Mouse (Mus musculus) CD4-positive helper T cell, adult 2 months (primary cell): Measurements from ENCODE around the gene Zbtb24.
A peak's percentile ranks its signal among the peaks of the same experiment; 100 is the strongest.
"Not testable (repeated sequence)": the region's sequence is repeated elsewhere in the genome, so short reads cannot be mapped to it uniquely, and the experiment has no call there.

Source experiments
- DNase-seq: peaks from one replicate; pipeline ENCODE4 v3.0.0-alpha.2; 2012; ENCODE audit warnings: low read depth, missing footprints, low spot score

Zbtb24 gene

GRCm38 (mm10) chr10:41450137-41450670, at the start of gene Zbtb24:
Gene Zbtb24 (plus strand): TSS chr10:41450383.
- peak; percentile 98 for DNase-seq

DNA sequence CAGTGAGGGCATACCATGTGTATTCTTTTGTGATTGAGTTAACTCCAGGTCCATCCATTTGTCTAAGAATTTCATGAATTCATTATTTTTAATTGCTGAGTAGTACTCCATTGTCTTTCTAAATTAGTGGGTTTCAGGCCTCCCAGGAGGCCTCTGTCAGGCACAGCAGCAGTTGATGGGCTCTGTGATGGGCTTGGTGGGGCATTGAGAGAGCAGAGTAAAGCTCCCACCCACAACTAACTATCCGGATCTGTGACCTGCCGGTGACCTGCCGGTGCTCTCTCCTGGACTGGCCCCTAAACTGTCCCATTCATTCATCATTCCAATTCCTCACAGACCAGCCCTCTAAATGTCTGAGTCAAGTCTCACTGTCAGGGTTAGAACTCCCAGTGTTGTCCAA, 49.1 kb upstream of the Zbtb24 start:
- no peak for DNase-seq

DNA sequence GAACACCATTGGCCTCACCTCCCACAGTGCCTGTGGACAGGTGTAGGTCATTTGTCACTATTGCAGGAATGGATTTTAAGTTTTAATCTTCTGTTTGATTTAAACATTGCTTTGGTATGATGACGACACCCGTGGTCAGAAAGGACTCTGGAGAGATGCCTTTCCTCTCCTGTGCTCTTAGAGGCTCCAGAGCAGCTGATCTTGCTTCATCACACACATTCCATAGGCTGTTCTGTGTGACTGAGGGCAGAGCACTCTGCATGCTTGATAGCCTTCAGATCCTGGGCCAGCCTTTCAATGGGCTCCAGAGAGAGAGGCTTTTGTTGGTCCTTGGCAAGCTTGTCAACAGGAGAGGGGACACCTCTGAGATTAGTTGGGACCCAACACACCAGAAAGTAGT, 46.8 kb upstream of the Zbtb24 start:
- no peak for DNase-seq

DNA sequence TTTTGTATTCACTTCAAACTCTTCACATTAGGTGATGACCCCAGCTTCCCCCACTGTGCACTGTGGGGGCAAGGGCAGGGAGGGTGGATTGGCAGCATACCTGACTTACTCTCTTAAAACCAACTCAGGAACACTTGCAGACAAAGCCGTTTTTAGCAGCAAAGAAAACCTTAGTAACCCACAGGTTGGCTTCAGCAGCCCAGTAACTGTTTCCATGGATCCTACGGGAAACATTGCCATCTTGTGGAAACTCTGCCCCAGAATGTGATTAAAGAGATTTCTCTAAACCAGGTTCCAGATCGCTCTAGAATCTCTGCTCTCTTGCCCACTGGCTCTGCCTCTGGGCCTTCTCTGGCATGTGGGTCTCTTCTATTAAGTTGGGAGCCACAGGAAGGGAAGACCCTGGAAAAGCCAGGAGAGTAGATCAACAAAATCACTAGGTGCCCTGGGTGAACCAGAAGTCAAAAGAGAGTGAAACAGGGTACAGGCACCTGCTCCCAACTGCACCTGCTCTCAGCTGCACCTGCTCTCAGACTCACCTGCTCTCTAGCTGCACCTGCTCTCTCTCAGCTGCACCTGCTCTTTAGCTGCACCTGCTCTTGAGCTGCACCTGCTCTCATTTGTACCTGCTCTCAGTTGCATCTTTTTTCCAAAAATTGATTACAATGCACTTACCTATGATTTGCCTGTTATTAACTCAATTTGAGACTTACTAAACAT, 46.1 kb upstream of the Zbtb24 start:
- DNase-seq, result no peak

DNA sequence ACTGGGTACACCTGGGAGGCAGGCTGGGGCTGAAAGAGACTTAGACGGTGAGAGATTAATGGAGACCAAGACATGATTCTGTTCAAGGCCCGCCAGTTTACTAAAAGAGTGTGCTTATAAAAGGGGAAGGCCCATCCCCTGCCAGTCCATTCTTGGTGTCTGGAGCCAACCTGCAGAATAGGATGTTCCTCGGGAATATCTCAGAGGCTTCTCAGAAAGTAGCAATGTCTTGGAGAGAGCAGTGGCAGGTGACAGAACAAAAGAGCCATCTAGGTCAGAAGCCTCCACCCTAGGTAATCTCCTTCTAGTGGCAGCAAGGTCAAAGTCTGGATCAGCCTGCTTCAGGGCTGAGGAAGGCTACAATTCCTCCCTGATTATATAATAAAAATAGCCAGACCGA, 40.0 kb upstream of the Zbtb24 start:
- DNase-seq, result not testable (repeated sequence)

GRCm38 (mm10) chr10:41410821-41411220, 39.4 kb upstream of the Zbtb24 start:
- DNase-seq, result not testable (repeated sequence)

DNA sequence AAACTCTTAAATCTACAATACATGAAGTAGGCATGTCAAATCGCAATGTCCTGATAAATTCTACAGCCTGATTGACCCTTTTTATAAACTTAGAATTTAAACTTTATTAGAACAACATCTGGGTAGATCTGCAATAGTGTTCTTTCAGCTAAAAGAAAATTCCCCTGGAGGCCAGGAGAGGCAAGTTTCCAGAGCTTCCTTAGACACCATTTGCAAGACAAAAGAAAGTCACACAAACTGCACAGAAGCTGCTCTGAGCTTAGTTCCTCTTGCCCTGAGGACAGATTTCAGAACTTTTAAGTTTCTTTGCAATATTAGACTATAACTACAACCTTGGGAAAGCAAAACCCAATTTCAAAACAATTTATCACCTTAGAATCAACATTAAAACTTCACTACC, 36.7 kb upstream of the Zbtb24 start:
- not testable (repeated sequence) for DNase-seq

- not testable (repeated sequence) for DNase-seq
Measured at GRCm38 (mm10) chr10:41415368-41415767, 34.8 kb upstream of the Zbtb24 start.

DNA sequence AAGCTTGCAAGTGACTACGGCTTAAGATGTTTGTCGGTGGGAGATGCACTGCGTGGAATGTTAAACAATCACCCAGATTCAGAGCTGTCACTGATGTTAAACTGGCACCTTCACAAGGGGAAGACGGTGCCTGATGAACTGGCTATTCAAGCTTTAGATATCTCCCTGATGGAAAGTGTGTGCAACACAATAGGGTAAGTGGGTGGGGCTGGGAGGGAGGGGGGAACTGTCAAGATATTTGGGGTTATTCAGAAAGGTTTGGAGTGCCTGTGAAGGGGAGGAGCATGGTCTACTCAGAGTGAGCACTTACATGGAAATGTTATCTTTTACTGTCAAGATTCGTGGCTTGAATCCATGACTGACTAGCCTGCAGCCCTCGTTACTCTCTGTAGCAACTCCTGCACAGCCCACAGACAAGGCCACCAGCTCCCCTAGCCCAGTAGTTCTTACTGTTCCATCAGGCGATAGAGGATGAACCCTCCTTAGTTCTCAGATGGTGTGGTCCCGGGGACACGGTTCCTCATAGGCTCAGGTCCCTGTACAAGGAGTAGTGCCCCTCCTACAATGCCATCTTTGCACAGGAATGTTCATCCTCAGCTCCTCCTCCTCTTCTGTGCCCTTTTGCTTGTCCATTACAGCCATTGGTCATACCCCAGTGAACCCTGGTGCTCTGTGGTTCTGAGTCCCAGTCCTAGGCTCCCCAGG, 29.5 kb upstream of the Zbtb24 start:
- no peak for DNase-seq

DNA sequence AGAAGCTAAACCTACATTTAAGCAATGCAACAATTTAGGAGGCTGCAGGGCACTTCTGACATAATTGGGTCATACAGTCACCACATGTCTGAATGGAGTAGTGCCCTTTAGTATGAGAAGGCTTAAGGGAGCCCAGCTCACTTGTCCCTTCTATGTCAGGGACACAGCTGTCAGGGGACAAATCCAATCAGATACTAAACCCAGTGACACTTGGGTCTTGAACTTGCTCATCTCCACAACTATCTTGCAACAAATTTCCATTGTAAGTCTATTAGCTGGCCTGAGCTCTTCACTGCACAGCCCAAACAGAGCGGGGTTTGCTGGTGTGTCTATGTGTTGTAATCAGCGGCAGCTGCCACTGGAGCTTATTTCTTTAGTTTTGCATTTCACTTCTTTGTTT, 26.5 kb upstream of the Zbtb24 start:
- DNase-seq, result no peak

DNA sequence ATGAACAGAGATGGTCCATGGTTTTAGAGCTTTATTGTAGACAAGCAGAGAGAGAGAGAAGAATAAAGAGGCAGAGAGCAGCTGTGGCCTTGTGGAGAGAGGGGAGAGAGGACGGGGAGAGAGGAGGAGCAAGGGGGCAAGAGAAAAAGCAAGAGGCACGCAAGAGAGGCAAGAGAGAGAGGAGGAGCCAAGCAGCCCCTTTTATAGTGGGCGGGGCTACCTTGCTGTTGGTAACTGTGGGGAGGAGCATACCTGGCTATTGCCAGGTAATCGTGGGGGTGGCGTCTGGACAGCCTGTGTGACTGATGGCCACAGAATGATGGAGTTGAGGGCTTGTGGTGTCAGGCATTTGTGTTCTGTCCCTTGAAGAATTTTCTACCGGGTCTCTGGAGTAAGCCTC, 23.8 kb upstream of the Zbtb24 start:
- DNase-seq, result no peak

DNA sequence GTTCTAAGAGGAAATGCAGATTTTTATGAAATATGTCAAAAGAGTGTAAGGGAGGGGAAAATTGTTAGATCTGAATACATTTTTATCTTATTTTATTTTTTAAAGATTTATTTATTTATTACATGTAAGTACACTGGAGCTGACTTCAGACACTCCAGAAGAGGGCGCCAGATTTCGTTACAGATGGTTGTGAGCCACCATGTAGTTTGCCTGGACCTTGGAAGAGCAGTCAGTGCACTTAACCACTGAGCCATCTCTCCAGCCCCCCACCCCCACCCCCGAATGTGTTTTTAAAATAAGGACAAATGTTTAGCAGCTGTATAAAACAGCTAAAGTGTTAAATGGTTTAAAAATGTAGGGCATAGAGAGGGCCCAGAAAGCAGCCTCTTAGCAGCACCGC, 15.6 kb upstream of the Zbtb24 start:
- peak; percentile 67 for DNase-seq

DNA sequence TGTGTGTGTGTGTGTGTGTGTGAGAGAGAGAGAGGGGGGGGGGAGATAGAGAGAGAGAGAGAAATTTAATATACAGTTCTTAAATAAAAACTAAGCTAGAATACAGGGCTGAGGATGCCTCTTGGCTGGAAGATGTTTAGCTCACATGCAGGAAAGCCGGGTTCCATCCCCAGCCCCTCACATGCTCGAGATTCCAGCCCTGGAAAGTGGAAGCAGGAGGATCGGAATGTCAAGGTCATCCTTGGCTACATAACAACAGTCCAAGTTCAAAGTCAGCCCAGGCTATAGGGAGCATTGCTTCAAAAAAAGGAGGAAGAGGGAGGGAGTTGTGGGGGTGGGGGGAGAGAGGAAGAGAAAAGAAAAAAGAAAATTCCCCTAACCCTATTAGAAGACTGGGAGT, 15.0 kb upstream of the Zbtb24 start:
- no peak for DNase-seq

- DNase-seq, result no peak
Measured at GRCm38 (mm10) chr10:41448216-41448615, 2.0 kb upstream of the Zbtb24 start.

DNA sequence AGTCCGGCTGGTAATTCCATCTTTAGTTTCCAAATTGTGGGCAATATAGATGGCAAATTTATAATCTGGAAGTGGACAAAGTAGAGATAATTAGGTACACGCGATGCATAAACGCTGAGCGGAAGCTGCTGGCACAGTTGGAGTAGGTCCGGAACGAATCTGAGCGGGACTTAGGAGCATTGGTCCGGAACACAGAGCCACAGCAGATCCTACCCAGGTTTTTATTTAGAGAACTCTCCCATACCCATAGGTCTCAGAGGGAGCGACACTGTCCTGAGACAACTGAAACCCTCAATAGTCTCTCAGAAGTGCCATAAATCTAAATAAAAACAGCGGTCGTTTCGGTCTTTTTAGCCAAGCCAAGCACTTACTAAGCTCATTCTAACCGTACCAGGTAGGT, 499 bp upstream of the Zbtb24 start:
- no peak for DNase-seq

DNA sequence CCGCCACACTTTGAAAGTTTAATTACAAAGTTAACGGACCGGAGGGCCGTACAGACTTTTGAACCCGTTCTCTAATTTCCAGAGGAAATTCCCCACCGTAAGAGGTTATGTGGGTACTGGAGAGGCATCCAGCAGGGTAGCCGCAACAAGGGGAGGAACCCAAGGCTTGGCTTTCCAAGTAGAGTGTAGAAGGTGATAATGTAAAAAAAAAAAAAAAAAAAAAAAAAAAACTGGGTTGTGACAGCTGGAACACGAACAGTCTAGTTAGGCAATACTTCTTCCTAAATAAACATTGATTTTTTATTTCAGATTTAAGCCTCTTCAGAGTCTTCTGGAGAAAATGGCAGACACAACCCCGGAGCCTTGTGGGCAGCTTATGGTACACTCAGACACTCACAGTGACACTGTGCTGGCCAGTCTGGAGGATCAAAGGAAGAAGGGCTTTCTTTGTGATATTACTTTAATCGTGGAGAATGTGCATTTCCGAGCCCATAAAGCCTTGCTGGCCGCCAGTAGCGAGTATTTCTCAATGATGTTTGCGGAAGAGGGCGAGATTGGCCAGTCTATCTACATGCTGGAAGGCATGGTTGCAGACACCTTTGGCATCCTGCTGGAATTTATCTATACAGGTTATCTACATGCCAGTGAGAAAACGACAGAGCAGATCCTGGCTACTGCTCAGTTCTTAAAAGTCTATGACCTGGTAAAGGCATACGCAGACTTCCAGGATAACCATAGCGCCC, 768 bp downstream of the Zbtb24 start:
- no peak for DNase-seq

DNA sequence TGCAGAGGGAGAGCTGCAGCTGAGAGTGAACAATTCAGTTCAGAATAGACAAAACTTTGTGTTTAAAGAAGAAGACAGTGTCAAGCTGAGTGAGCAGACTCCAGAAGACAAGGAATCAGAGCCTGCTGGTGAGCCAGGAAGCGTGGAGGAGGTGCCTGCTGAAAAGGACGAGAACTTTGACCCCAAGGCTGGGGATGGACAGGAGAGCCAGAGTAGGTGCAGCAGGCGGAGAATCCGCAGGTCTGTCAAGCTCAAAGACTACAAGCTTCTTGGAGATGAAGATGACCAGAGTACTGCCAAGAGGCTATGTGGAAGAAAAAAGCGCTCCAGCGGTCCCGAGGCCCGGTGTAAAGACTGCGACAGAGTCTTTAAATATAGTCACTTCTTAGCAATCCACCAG, 1.5 kb downstream of the Zbtb24 start:
- no peak for DNase-seq

DNA sequence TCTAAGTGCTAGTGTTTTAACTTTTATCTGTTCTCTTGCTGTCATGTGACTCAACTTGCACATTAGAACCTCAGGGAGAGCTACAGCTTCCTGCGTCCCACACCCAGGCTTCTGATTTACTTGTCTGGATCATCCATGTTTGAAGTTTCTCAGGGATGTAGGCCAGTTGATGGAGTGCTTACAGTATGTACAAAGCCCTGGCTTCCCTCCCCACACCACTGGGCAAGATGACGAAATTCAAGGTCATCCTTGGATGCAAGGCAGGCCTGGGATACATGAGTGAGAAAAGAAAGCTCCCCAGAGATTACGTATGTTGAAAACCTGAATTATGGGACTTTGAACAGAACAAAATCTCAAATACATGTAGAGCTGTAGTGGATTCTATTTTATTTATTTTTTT, 2.6 kb downstream of the Zbtb24 start:
- DNase-seq, result no peak

DNA sequence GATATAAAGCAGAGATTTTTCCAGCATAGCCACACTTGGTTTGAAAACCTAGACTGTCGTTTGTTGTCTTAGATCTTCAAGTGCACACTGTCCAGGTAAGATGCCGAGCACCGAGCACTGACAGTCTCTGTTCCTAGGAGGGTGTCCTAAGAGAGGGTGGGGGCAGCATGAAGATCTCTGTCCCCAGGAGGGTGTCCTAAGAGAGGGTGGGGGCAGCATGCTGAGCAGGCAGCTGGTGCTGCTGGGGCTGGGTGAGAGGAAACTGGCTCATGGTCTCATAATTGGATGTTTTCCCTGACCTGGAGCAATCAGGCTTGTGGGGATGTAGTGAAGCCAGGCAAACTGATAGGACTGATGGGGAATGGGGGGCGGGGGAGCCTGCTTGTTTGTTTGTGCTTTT, 9.8 kb downstream of the Zbtb24 start:
- no peak for DNase-seq

DNA sequence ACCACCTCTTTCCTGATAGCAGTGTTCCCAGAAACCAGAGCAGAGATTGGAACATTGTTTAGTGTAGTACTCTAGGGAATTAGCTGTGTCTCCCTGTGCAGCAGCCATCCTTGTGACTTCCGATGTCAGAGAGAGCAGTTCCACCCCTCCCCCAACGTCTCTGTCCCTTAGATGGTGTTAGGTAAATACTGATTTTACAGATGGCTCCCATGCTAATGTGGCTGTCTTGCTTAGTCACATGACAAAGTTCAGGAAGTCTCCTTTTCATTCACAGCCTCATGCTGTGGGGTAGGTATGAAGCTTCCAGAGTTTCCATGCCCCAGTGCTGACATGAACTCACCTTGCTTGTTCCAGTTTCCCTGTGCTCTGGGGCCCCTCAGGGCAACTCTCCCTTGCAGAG, 10.3 kb downstream of the Zbtb24 start:
- no peak for DNase-seq

DNA sequence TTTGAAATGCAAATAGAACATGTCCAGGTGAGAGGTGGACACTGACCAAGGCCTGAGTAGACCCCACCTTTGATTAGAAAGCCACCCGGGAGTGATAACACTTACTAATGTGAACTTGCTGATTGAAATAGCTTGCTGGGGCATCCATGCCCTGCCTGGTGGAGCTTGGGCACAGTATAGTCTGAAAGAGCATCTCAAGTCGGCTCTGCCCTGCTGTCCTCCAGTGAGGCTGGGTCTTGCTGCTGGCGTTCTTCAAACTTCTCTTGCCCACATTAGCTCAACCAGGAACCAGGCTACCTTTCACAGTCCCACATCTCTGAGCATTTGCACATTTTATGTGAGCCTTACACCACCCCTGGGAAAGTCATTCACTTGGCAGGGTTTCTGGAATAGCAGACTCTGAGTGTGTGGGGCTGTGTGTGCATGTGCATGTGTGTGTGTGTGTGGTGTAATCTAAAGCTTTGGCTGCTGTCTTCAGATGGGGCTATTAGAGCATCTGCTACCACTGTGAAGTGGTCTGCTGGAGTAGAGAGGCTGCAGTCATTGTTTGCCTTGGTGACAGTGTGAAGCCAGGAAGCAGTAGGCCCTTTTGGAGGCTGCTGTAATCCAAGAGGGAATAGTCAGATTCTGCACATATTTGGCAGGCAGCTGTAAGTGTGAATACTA, 11.0 kb downstream of the Zbtb24 start:
- DNase-seq, result no peak

GRCm38 (mm10) chr10:41464401-41464955, 14.3 kb downstream of the Zbtb24 start:
- DNase-seq, result no peak
